Mouse (Mus musculus): ENCODE data around the gene Slc7a1. TPM values are rescaled to one million over a fixed set of nuclear protein-coding genes. Genes with fewer than 3 reads are reported as not detected.

The Slc7a1 gene
- total RNA-seq, 2 experiments from 2014 or later = 47.5 to 48.2 TPM

Other genes with a start within 250 kb of the Slc7a1 start
- 100 to 1,000 TPM; 198 to 222 TPM for gene Ubl3, start 152.9 kb upstream of the Slc7a1 start, total RNA-seq (2021)